In the genomic region with DNA sequence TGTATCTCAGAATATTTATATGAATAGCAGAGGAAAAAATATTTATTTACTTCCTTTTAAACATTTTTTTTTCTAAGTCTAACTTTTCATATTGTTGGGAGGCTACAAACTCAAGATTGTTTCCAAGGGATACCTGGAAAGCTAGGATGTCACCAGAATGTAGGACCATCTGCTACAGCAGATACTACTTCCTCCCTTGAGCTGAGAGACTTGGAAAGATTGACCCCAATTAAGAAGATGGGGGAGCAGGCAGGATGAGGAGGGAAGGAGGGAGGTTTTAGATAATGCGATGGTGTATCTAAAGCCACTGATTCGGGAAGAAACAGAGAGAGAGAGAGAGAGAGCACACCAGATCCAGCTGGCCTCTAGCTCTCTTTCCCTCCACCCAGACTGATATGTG, we compare ENCODE assay signal across 22 mouse cellular contexts.
"Had no signal": no experiment of that assay in that cellular context is flagged by ENCODE, and none has a peak within 500 bp of the region (broad histone marks: within the 10 kb centered on the region; RNA-seq: fewer than 3 reads in every experiment).

No protein-coding gene starts in this region.

- H3K27ac ChIP-seq: gastrocnemius, adult 2 months; hindbrain, embryonic 10.5 days; hindbrain, embryonic 12.5 days; hindbrain, embryonic 14.5 days; intestine, embryonic 15.5 days; limb, embryonic 10.5 days; limb, embryonic 12.5 days; liver, embryonic 13.5 days; liver, embryonic 15.5 days had no signal

- H3K9ac ChIP-seq: heart, embryonic 12.5 days; hindbrain, embryonic 12.5 days; hindbrain, embryonic 14.5 days; intestine, embryonic 15.5 days; limb, embryonic 12.5 days; liver, embryonic 13.5 days; liver, embryonic 15.5 days had no signal

- ATAC-seq: hindbrain, embryonic 16.5 days; inflammation-experienced regulatory T-cells, adult 6 months; intestine, embryonic 15.5 days; intestine, postnatal 0 days had no signal

- H3K4me3 ChIP-seq: gastrocnemius, adult 2 months; heart, embryonic 12.5 days; hindbrain, embryonic 10.5 days; hindbrain, embryonic 12.5 days; intestine, embryonic 15.5 days; layer of hippocampus, adult 2 months; limb, embryonic 10.5 days; limb, embryonic 12.5 days; liver, embryonic 13.5 days; liver, embryonic 15.5 days had no signal

- H3K9me3 ChIP-seq: heart, embryonic 12.5 days; hindbrain, embryonic 10.5 days; hindbrain, embryonic 12.5 days; intestine, embryonic 15.5 days; limb, embryonic 10.5 days; limb, embryonic 12.5 days; liver, embryonic 13.5 days; liver, embryonic 15.5 days had no signal

- H3K27me3 ChIP-seq: heart, embryonic 12.5 days; hindbrain, embryonic 12.5 days; intestine, embryonic 15.5 days; limb, embryonic 12.5 days; liver, embryonic 13.5 days; liver, embryonic 15.5 days had no signal

- H3K36me3 ChIP-seq: heart, embryonic 12.5 days; hindbrain, embryonic 10.5 days; hindbrain, embryonic 12.5 days; intestine, embryonic 15.5 days; limb, embryonic 10.5 days; limb, embryonic 12.5 days; liver, embryonic 13.5 days; liver, embryonic 15.5 days had no signal

- H3K4me1 ChIP-seq: hindbrain, embryonic 12.5 days; intestine, embryonic 15.5 days; limb, embryonic 10.5 days; limb, embryonic 12.5 days; liver, embryonic 13.5 days; liver, embryonic 15.5 days had no signal

- DNase-seq: gastrocnemius, adult 2 months; gastrocnemius, postnatal 10 days; gastrocnemius, postnatal 25 days; heart, adult 18-20 months; heart, postnatal 10 days; heart, postnatal 4 days; kidney, adult 18-20 months; kidney, adult 8-10 months; liver; liver, embryonic 13.5 days had no signal
